Mouse (Mus musculus) layer of hippocampus, adult 8-10 months (tissue): Measurements from ENCODE around the gene Skint7. TPM values are rescaled to one million over a fixed set of nuclear protein-coding genes. Genes with fewer than 3 reads are reported as not detected.
"Not testable (repeated sequence)": the region's sequence is repeated elsewhere in the genome, so short reads cannot be mapped to it uniquely, and the experiment has no call there.

Experiments
- DNase-seq, 2 experiments: peaks; one replicate each; pipeline ENCODE4 v3.0.0; 2022; ENCODE audit warnings: low spot score in 2 of 2
- total RNA-seq, 4 experiments: library from RNA; stranded (reverse); gene quantifications; 2 replicates each; pipeline ENCODE4 v1.2.4; 2022

The Skint7 gene
- under 1 TPM in 3 of 4 experiments, not detected in 1; 0.30 to 0.97 (median 0.45) TPM for total RNA-seq

DNA sequence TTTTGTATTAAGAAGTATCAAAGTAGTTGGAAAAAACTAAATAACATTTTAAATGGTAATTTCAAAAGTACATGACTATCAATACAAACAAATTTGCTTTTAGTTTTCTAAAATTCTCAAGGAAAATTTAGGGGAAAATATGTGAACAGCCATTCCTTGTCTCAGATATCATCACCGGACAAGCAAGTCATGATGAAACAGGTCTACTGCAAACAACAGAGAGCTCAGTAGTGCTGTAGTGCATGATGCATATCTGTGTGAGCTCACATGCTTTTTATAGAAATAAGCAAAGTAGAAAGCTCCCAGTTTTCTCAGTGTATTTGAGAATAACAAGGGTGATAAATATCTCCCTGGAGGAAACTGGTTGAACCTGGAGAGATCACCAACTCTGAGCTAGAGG is at the start of gene Skint7:
Skint7 (plus strand) TSS at position 301 of the 400 bp plus-strand sequence.
- DNase-seq: no peak

GRCm38 (mm10) chr4:111961309-111961708 is 11.4 kb upstream of the Skint7 start:
- no peak for DNase-seq

GRCm38 (mm10) chr4:111963241-111963640 is 9.5 kb upstream of the Skint7 start:
- not testable (repeated sequence) for DNase-seq

GRCm38 (mm10) chr4:111963669-111964068 is 9.1 kb upstream of the Skint7 start:
- no peak for DNase-seq

GRCm38 (mm10) chr4:112005969-112006368 is 33.2 kb downstream of the Skint7 start, which contains the start of gene Skint1:
TSS of gene Skint1 (plus strand) at chr4:112006269.
- DNase-seq: no peak

Other genes with a start within 250 kb of the Skint7 start
- gene Slc5a9, start 70.0 kb upstream of the Skint7 start, total RNA-seq: not detected
- under 1 TPM in 1 of 4 experiments, not detected in 3; 0.14 TPM for gene Skint8, start 53.5 kb upstream of the Skint7 start, total RNA-seq
- 1 to 10 TPM in 1 of 4 experiments, under 1 TPM in 1, not detected in 2; 0.58 to 1.2 TPM for gene Skint1, start 33.3 kb downstream of the Skint7 start, total RNA-seq
- not detected for gene Skint4, start 99.1 kb downstream of the Skint7 start, total RNA-seq